Mouse (Mus musculus) adrenal gland, postnatal 4 days (tissue): Measurements from ENCODE around the gene Rmnd5b. TPM values are rescaled to one million over a fixed set of nuclear protein-coding genes. Genes with fewer than 3 reads are reported as not detected.
"Not testable (repeated sequence)": the region's sequence is repeated elsewhere in the genome, so short reads cannot be mapped to it uniquely, and the experiment has no call there.

Experiments
- DNase-seq, 2 experiments: peaks; one replicate each; pipeline ENCODE4 v3.0.0; 2021 to 2022; ENCODE audit warnings: low spot score in 2 of 2, mixed read lengths in 2 of 2
- total RNA-seq, 2 experiments: library from RNA; stranded (reverse); gene quantifications; 2 replicates each; pipeline ENCODE4 v1.2.3; 2021

The Rmnd5b gene
- total RNA-seq, 2 experiments from 2014 or later: 41.5 to 50.0 TPM

DNA sequence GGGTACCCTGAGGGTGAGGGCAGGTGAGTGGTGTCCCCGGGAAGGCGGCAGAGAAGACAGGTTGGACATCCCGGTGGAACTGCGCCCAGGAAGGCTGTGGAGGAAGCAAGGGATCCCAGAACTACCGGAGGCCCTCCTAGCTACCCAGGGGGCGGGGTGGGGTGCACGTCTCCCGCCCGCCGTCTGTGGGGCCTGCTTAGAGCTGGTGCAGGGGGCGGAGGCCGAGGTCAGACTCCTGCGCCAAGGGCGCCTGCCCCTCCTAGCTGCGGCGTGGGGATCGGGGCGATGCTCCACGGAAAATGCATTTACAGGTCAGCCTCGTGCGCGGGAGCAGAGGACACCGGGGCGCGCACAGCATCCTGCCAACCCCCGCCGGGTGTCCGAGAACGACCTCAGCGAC is 14.6 kb upstream of the Rmnd5b start:
- no peak for DNase-seq

DNA sequence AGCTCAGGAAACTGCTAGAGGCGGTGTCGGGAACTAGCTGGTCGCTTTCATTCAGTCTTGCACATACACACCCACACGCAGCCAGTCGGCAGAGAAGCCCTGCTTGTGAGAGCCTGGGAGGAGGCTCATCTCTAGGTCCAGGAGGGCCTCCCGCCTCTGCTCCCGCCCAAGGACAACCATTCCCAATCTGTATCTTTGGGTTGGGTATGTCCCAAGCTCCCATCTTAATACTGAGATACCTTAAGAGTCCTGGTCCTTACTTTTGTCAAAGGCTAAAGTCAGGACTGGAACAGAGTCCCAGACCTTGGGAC is 14.1 kb upstream of the Rmnd5b start:
- no peak for DNase-seq

DNA sequence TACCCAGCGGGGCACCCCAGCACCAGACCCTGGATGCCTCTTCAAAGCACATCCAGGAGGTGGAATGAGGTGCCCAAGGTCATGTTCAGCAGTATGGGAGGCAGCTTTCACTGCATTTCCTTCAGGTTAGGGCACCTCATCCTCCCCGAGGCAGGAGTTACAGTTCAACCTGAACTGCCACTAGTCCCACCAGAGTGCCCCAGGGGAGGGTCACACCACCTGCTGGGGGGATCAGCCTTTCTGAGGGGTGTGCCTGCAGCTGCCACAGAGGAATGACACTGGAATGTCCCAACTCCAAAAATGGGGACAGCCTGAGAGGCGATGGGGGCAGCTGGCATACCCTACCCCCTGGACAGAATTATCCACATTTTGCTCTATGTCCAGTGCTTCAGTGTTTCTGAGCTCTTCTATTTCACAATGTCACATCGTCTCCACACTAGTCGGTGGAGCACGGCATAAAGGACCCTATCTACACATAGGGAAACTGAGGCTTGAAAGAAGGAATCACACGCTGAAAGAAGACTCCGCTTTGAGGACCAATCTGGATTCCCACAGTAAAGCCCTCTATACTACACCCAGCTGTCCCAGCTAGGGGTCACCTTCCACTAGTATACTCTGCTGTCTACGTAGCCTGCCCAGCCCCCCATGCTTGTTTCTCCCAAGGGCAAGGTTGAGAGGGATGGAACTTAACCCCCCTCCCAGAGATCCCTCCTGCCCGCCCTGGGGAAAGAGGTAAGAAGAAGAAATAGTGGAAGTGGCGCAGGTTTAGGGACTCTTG is 13.6 kb upstream of the Rmnd5b start:
- no peak for DNase-seq

DNA sequence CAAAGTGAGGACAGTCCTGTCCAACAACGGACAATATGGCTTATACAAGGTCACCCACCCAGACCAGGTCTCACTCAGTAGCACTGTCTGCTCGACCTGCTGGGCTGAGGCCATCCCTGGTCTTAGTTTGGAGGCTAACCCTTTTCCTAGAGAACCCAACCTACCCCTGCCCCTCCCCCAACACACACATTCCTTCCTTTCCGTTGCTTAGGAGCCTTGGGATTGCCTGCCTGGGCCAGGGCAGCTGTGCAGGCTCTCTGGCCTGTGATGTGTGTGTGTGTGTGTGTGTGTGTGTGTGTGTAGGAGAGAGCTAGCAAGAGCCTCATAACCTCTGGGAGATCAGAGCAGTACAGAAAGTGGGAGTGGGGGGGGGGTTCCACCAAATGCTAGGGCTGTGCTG is 12.9 kb upstream of the Rmnd5b start:
- DNase-seq: no peak

DNA sequence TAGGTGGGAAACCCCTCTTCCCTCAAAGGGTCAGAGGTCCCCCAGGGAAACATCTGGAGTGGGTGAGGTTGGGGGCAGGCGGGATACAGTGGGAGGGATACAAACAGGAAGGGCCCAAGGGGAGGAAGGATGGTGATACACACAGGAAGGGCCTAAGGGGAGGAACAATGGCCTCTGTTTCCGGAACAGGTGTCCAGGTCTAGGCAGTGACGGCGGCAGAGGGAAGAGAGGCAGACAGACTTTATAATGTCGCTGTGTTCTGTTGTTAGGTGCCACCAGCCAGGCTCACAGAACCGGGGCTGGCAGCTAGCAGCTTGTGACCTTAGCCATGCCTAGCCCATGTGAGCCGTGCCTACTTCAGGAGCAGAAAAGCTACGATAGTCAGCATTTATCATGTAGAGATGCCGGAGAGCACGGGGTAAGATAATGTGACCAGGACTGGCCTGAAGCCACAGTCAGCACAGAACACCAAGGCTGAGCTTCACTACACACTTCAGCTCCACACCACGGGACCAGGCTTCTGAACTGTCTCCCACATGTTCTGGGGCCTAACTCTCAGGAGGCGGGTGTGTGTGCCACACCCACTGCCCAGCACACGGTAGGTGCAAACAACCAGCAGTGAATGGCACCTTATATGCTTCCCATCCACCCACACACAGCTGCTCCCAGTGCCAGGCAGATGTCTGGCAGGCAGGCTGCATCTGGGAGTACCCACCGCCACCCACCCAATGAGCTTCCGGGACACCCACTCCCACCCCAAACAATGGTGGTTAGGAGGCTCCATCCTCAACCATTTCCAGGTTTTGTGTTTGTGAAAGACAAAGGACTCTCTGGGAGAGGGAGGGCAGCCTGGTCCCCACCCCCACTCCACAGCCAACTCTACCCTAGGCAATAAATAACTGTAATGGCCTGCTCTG is 11.3 kb upstream of the Rmnd5b start:
- DNase-seq: no peak

DNA sequence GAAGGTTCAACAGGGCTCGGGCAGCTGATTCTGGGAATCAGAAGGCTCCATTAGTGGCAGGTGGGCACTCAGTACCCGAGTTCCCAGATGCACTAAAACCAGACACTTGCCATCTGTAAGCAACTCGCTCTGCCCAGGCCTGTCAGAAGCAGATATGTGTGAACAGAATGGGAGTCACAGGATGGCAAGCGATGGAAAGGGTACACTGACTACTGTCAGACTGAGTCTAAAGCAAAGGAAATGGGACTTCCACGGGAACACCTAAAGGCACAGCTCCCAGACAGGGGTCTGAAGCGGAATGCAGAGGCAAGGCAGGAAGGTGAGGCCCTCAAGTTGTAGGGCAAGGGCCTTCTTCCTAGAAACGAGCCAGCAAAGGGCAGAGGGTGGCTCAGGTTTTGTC is 10.5 kb upstream of the Rmnd5b start:
- no peak for DNase-seq

DNA sequence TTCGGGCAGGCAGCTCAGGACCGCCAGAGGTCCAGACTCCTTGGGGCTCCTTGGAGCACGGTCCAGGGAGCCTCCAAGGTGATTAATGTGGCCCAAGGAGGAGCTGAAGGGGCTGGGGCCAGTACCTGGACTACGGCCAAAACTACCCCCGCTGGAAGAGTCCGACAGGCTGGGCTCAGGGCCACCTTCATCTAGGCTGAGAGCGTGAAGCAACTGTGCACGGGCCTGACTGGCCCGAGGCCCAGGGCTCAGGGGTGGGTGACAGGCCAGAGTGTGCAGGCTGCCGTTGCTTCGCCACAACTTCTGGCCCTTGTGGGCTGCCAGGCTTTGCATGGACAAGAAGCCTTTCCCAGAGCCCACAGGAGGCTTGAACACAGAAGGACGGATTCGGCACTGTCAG is 9.6 kb upstream of the Rmnd5b start:
- no peak for DNase-seq

DNA sequence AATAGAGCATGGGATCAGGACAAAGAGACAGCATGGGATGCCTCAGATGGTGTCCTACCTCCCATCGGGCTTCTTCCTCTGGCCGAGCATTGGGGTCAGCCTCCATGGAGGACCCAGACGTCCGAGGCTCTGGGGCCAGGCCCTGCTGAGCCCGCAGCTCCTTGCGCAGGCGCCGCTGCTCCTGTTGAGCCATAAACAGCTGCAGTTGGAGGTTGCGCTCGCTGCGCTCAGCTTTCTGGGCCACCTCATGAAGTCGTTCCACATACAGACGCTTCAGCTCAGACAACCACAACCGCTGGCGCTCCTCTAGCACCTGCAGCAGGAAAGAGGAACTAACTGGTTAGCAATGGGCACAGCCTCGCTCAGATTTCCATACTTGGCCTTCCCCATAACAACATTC is 8.5 kb upstream of the Rmnd5b start:
- DNase-seq: no peak

DNA sequence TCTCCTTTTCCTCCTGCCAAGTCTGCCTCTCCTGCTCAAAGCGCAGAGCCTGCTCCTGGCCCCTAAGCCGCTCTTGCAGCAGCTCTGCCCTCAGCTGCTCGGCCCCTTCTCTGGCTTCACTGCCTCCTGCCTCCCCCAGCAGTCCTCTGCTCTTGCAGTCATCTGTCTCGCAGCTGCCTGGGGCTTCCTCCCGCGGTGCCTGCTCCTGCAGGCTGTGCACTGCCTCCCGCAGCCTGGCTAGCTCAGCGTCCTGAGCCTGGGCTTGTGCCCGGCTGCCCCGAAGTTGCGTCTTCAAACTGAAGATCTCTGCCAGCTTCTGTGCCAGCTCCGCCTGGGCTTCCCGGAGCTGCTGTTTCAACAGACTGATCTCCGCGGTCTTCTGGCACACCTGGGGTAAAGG is 8.1 kb upstream of the Rmnd5b start:
- no peak for DNase-seq

DNA sequence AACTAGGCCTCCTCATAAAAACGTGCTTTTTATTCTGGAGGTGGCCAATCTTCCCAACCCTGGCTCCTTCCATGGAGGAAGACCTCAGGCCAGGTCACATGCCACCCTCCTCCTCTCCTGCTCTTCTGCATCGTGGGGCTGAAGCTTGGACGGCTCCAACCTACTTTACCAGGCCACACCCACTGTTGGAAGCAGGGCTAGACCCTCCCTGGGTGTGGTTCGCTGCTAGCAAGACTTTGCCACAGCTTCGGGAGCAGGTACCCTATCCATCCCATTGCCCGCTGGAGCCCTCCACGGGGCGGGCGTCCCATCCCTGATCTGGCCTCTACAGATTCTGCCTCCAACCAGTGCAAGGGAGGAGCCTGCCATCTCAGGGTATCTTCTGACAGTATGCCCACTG is 7.5 kb upstream of the Rmnd5b start:
- DNase-seq: no peak

DNA sequence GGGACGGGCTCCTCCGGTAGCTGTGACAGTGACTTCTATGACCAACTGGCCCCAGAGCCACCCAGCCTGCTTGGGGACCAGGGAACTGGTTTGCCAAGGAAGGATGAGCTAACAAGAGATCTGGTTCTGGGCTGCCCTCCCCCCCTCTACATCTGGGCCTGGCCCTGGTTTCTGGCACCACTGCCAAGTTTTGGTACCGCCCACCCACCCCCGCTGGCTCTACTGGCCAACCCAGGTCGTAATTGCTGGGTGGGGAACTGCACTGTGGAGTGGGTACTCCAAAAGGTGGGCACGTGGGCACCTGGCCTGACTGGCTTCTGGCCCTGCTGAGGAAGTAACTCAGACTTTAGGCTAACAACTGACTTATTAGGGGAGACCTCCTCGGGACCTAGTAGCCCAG is 5.1 kb upstream of the Rmnd5b start:
- DNase-seq: no peak

DNA sequence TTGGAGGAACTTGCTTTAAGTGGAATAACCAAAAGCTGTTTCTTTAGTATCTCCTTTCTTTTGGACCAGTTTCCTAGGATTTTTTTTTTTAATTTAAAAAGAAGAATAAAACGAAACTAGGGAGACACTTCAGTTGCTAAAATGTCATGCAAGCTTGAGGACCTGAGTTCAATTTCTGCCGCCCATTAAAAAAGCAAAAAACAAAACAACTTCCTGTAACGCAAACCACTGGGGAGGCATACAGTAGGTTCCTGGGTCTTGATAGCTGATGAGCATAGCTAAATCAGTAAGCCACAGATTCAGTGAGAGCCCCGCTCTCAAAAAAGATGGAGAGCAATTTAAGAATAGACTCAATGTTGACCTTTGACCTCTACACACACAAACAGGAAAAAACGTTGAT is 2.8 kb upstream of the Rmnd5b start:
- DNase-seq: no peak

DNA sequence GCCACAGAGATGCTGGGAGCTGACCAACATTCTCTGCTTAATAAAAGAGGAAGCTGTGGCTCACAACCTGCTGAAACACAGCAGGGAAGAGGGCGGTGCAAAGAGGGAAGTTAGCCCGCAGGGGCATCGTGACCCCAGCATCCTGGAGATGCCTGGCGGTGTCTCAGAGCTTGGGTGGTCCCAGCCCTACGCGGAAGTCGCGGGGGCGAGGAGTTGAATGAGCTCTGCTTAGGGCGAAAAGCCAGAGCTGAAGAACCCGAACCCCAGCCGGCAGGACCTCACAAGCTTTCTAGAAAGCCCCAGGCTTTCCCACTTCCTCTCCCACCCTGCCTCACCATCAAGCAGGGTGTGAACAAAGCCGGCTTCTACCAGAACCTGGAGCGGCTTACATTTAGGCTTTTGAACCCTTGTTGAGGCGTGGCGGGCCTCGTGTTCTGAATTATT is 2.3 kb upstream of the Rmnd5b start:
- no peak for DNase-seq

DNA sequence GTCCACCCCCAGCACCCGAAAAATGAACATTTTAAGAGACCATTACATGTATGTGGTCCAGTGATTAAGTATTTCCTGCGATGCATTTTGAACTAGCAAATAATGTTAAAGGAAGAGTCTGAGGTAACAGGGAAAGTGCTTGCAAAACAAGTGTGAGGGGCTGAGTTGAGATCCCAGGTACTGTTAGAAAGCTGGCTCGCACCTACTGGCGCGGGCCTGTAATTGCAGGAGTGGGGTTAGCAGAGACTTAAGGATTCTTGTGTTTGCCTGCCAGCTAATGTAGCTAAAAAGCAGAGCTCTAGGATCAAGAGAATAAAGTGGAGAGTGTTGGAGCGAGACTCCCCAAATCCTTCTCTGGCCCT is 608 bp upstream of the Rmnd5b start:
- DNase-seq: no peak

DNA sequence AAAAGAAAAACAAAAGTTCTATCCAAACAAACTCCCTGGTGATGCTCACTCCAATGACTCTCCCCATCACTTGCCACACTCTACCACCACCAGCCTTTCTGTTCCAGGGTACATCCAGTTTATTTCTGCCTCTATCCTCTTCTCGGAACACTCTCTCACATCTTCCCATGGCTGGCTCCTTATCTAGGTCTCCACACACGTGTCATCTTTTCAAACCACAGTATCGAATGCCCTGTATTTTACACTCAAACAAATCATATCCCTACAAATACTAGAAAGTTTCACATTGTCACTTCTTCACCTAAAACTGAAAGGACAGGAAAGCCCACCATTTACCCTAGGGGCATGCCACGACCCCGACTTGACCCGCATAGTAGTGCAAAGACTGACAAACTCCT is 570 bp downstream of the Rmnd5b start:
- no peak for DNase-seq

DNA sequence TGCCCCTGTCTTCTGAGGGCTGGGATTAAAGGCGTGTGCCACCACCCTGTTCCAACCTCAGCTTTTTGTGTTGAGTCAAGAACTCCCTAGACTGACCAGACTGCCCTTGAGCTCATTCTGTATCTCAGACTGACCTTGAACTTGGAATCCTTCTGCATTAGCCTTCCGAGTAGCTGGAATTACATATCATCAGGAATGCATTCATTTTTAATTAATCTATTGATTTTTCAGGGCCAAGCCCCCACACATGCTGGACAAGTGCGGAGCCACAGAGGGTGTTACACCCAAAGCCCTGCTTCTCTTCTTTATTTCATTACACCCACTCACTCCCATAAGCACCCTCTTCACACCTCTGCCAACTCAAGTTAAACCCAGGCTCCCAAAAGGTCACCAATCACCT is 2.0 kb downstream of the Rmnd5b start:
- DNase-seq: no peak

DNA sequence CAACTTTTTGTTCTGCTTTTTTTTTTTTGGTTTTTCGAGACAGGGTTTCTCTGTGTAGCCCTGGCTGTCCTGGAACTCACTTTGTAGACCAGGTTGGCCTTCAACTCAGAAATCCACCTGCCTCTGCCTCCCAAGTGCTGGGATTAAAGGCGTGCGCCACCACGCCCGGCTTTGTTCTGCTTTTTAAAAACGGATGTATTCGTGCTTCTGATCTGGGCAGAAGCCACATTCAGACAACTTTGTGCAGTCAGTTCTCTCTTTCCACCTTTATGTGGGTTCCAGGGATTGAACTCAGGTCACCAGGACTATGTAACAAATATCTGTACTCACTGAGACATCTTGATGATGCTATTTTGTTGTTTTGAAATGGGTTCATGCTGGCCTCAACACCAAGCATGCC is 2.5 kb downstream of the Rmnd5b start:
- not testable (repeated sequence) for DNase-seq

DNA sequence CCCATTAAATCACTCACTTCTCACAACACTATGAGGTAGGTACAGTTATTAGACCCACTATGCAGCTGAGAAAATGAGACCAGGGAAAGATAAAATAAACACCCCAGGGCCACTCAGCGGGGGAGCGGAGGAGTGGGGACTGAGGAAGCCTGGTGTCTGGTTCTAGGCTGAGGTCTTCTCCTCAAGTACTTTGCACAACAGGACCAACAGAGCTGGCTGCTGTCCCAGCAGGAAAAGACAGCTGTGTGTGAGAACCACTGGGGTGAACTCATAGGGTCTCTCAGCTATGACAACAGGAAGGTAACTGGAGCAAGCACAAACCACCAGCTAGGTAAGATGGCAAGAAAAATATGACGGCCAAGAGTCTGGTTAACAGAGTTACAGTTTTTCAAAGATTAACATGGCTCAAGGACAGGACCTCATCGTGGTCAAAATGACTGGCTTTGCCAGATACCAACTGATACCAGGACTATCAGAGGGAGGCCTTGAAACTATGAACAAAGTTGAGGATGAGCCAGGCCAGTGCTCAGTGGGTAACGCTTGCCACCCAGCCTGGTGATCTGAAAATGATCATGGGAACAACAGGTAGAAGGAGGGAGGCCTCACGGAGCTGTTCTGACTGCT is 3.5 kb downstream of the Rmnd5b start:
- DNase-seq: no peak

DNA sequence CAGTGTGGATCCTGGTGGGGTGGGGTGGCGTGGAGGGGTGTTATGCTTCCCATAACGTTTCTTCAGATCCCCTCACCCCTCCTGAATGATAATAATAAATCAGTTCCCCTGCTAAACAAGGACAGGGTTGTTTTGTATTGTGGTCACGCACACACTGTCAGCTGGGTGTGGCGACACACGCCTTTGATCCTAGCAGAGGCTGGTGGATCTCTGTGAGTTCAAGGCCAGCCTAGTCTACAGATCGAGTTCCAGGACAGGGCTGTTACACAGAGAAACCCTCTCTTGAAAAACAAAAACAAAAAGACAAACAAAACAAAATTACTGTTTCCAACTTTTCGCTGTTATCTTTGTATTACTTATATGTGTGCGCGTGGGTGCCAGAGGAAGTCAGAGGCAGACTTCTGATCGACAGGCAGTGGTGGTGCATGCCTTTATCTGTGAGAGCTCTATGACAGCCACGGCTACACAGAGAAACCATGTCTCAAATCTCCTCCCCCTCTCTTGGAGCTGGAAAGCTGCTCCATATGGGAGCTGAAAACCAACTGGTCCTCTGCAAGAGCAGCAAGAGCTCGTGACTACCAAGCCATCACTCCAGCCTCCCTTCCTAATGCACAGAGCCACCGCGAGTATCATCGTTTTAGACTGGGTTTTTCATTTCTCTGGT is 5.9 kb downstream of the Rmnd5b start:
- no peak for DNase-seq

DNA sequence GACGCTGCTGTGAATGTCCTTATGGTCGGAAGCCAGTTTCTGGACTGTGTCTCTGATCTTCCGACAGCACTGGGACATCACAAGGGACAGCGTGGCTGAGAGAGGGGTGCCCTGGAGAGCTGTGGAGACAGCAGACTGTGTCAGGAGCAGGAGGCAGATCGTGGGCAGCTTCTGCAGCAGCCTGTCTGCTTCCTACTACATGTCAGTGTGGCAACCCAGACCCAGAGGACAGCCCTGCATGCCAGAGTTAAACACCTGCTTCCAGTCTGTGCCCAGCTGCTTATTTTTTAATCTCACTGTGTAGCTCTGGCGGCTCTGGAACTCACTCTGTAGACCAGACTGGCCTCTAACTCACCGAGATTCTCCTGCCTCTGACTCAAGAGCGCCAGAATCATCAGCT is 7.8 kb downstream of the Rmnd5b start:
- DNase-seq: no peak

DNA sequence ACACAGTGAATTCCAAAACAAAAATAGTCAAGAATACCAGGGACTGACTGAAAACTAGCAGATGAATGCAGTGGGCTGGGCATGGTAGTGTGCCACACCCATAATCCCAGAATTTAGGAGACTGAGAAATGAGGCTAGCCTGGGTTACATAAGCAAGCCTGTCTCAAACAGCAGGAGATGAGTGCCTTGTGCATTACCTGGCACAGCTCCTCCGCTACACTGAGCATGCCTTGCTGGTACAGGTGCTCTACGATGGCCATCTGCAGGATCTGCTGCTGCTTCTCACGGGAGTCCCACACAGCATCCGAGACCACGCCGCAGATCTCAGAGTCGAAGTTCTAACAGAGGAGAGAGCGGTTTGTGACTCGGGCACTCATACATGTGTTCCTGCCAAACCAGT is 8.3 kb downstream of the Rmnd5b start:
- DNase-seq: no peak
